Mouse (Mus musculus): ENCODE data around the gene Wdr20.

GRCm38 (mm10) chr12:110752703-110753102 lies 15.0 kb downstream of the Wdr20 start:
- TF ChIP-seq CTCF (IDR thresholded peaks at IDR 0.05; ENCODE audit: low read depth, low read length) = no peak
- no peak for TF ChIP-seq TAL1 (conservative IDR thresholded peaks at IDR 0.05; ENCODE audit: low read depth, low read length)
- TF ChIP-seq GATA1 (IDR thresholded peaks at IDR 0.05; ENCODE audit: borderline replicate concordance, low read length) = no peak
